Mouse (Mus musculus) liver, embryonic 15.5 days (tissue): ENCODE data around the gene Olfr504. TPM values are rescaled to one million over a fixed set of nuclear protein-coding genes. Genes with fewer than 3 reads are reported as not detected.
"Not testable (repeated sequence)": the region's sequence is repeated elsewhere in the genome, so short reads cannot be mapped to it uniquely, and the experiment has no call there.

Experiments
- ATAC-seq: fragments of 200-750 bp; cut with Nextera tagmentation; 2 replicates; pipeline ENCODE4 v1.8.0; 2017; ENCODE audit warnings: moderate number of reproducible peaks, mild to moderate bottlenecking, moderate library complexity; ENCODE audit not compliant: insufficient read depth
- H3K27ac ChIP-seq: fragments of 300-500 bp; sonication (generic); replicated peaks from 2 replicates; pipeline ENCODE4 v1.5.1; 2015; ENCODE audit warnings: mild to moderate bottlenecking, inconsistent platforms
- H3K27me3 ChIP-seq: fragments of 300-500 bp; sonication (generic); 2 replicates; pipeline ENCODE4 v1.6.1; 2015; ENCODE audit warnings: mild to moderate bottlenecking, inconsistent platforms
- H3K36me3 ChIP-seq: fragments of 300-500 bp; sonication (generic); replicated peaks from 2 replicates; pipeline ENCODE4 v1.6.1; 2015; ENCODE audit warnings: moderate library complexity, mild to moderate bottlenecking, inconsistent platforms
- H3K4me1 ChIP-seq: fragments of 300-500 bp; sonication (generic); replicated peaks from 2 replicates; pipeline ENCODE4 v1.6.1; 2015; ENCODE audit warnings: inconsistent platforms
- H3K4me2 ChIP-seq: fragments of 300-500 bp; sonication (generic); 2 replicates; pipeline ENCODE4 v1.6.1; 2015; ENCODE audit warnings: moderate library complexity, mild to moderate bottlenecking, inconsistent platforms
- H3K4me3 ChIP-seq: fragments of 300-500 bp; sonication (generic); replicated peaks from 2 replicates; pipeline ENCODE4 v1.5.1; 2015; ENCODE audit warnings: mild to moderate bottlenecking, inconsistent platforms
- H3K9ac ChIP-seq: fragments of 300-500 bp; sonication (generic); 2 replicates; pipeline ENCODE4 v1.6.1; 2015; ENCODE audit warnings: moderate library complexity, mild to moderate bottlenecking, inconsistent platforms
- H3K9me3 ChIP-seq: fragments of 300-500 bp; sonication (generic); replicated peaks from 2 replicates; pipeline ENCODE4 v1.6.1; 2016; ENCODE audit warnings: inconsistent platforms
- WGBS: fragments of 180-500 bp; shearing (Covaris S2); methylation state at CpG from one replicate; pipeline ENCODE4 v1.1.7; 2015; ENCODE audit warnings: mixed read lengths; ENCODE audit not compliant: insufficient replicate concordance; 5-methylcytosine and 5-hydroxymethylcytosine counted together
- polyA plus RNA-seq: library from polyadenylated mRNA; unstranded; fragments of >200 nt; fragmentation: Nextera tagmentation; extraction: Ambion mirVana; gene quantifications from 2 replicates; pipeline ENCODE4 v1.2.1, GENCODE M21; 2015

Olfr504 gene
- not detected in 2 replicates for polyA plus RNA-seq

GRCm38 (mm10) chr7:108565693-108566092 lies at the start of gene Olfr504:
Gene Olfr504, minus strand, starts transcription at chr7:108565793.
- 50% methylated on average over 1 of the region's 1 CpGs for WGBS
- Histone ChIP-seq H3K4me2 (no peak within 1 kb of the TSS), H3K4me3 (no peak within 1 kb of the TSS), H3K4me1 (no peaks in the 10 kb centered on the region), H3K9me3 (no peaks in the 10 kb centered on the region; the same call in 1 of the 2 replicates), H3K9ac (no peak within 1 kb of the TSS), H3K27ac (no peak within 1 kb of the TSS), H3K36me3 (no peaks in the 10 kb centered on the region), H3K27me3 (no peaks in the 10 kb centered on the region)
- ATAC-seq = no peak

- H3K4me1 ChIP-seq = no peaks in the 10 kb centered on the region
- no peak overlapping the region for H3K4me3 ChIP-seq
- no peak overlapping the region for H3K9ac ChIP-seq
- 50% methylated on average over 2 of the region's 2 CpGs for WGBS
- no peaks in the 10 kb centered on the region for H3K36me3 ChIP-seq
- H3K27me3 ChIP-seq = no peaks in the 10 kb centered on the region
- no peak overlapping the region for H3K4me2 ChIP-seq
- ATAC-seq = no peak
- H3K27ac ChIP-seq = no peak overlapping the region
- H3K9me3 ChIP-seq = no peaks in the 10 kb centered on the region
Measured at GRCm38 (mm10) chr7:108614110-108614509, 48.5 kb upstream of the Olfr504 start.

GRCm38 (mm10) chr7:108610487-108610886 lies 44.9 kb upstream of the Olfr504 start, which contains the start of gene Olfr506:
Gene Olfr506, plus strand, starts transcription at chr7:108610787.
- no peak for ATAC-seq
- Histone ChIP-seq H3K4me3 (no peak within 1 kb of the TSS), H3K36me3 (no peaks in the 10 kb centered on the region), H3K9me3 (0 out of 2 replicates have a peak, but pooled peaks cover 2% of the 10 kb centered on the region), H3K27ac (no peak within 1 kb of the TSS), H3K4me2 (no peak within 1 kb of the TSS), H3K9ac (no peak within 1 kb of the TSS), H3K27me3 (no peaks in the 10 kb centered on the region), H3K4me1 (no peaks in the 10 kb centered on the region)

- not testable (repeated sequence) for H3K4me1 ChIP-seq, ATAC-seq, H3K4me3 ChIP-seq, H3K9ac ChIP-seq, H3K27me3 ChIP-seq, H3K27ac ChIP-seq, H3K9me3 ChIP-seq, H3K36me3 ChIP-seq, H3K4me2 ChIP-seq
- WGBS = 53% methylated on average over 3 of the region's 3 CpGs
Measured at GRCm38 (mm10) chr7:108601916-108602315, 36.3 kb upstream of the Olfr504 start.

- Histone ChIP-seq H3K4me3 (no peak overlapping the region), H3K9ac (no peak overlapping the region), H3K36me3 (no peaks in the 10 kb centered on the region), H3K9me3 (no peaks in the 10 kb centered on the region), H3K4me1 (no peaks in the 10 kb centered on the region), H3K27ac (no peak overlapping the region), H3K27me3 (no peaks in the 10 kb centered on the region), H3K4me2 (no peak overlapping the region)
- WGBS = 74% methylated on average over 1 of the region's 1 CpGs
- no peak for ATAC-seq
Measured at GRCm38 (mm10) chr7:108589797-108590196, 24.2 kb upstream of the Olfr504 start.

- not testable (repeated sequence) for ATAC-seq, H3K4me1 ChIP-seq
- WGBS = 21% methylated on average over 1 of the region's 1 CpGs
Measured at GRCm38 (mm10) chr7:108544227-108544626, 21.4 kb downstream of the Olfr504 start, which contains the start of gene Olfr503. Gene Olfr503, plus strand, starts transcription at chr7:108544527.

GRCm38 (mm10) chr7:108542416-108542815 lies 23.2 kb downstream of the Olfr504 start:
- Histone ChIP-seq H3K4me3 (no peak overlapping the region), H3K9me3 (no peaks in the 10 kb centered on the region), H3K27me3 (no peaks in the 10 kb centered on the region), H3K27ac (no peak overlapping the region), H3K9ac (no peak overlapping the region), H3K36me3 (no peaks in the 10 kb centered on the region), H3K4me1 (no peaks in the 10 kb centered on the region), H3K4me2 (no peak overlapping the region)
- WGBS = 63% methylated on average over 13 of the region's 13 CpGs
- ATAC-seq = no peak

More at GRCm38 (mm10) chr7:108544227-108544626, 21.4 kb downstream of the Olfr504 start, which contains the start of gene Olfr503:
- H3K27ac ChIP-seq, H3K9ac ChIP-seq, H3K4me2 ChIP-seq, H3K4me3 ChIP-seq, H3K36me3 ChIP-seq, H3K9me3 ChIP-seq, H3K27me3 ChIP-seq: not testable (repeated sequence)

- Histone ChIP-seq H3K27me3 (no peaks in the 10 kb centered on the region), H3K27ac (no peak within 1 kb of the TSS), H3K4me3 (no peak within 1 kb of the TSS), H3K4me1 (no peaks in the 10 kb centered on the region), H3K9ac (no peak within 1 kb of the TSS), H3K9me3 (no peaks in the 10 kb centered on the region), H3K36me3 (no peaks in the 10 kb centered on the region), H3K4me2 (no peak within 1 kb of the TSS)
- ATAC-seq = no peak
- 31% methylated on average over 1 of the region's 1 CpGs for WGBS
Measured at GRCm38 (mm10) chr7:108524965-108525364, 40.6 kb downstream of the Olfr504 start, which contains the start of gene Olfr502. Gene Olfr502, minus strand, starts transcription at chr7:108525065.

Other genes with a start within 250 kb of the Olfr504 start
- not detected in 2 replicates for gene Olfr492, start 242.1 kb downstream of the Olfr504 start, polyA plus RNA-seq
- gene Olfr493, start 218.8 kb downstream of the Olfr504 start, polyA plus RNA-seq = not detected in 2 replicates
- gene Olfr494, start 200.5 kb downstream of the Olfr504 start, polyA plus RNA-seq = not detected in 2 replicates
- not detected in 2 replicates for gene Olfr495, start 172.6 kb downstream of the Olfr504 start, polyA plus RNA-seq
- not detected in 2 replicates for gene Olfr497, start 145.4 kb downstream of the Olfr504 start, polyA plus RNA-seq
- not detected in 2 replicates for gene Olfr498, start 100.5 kb downstream of the Olfr504 start, polyA plus RNA-seq
- not detected in 2 replicates for gene Olfr502, start 40.7 kb downstream of the Olfr504 start, polyA plus RNA-seq
- not detected in 2 replicates for gene Olfr503, start 21.3 kb downstream of the Olfr504 start, polyA plus RNA-seq
- gene Olfr506, start 45.0 kb upstream of the Olfr504 start, polyA plus RNA-seq = not detected in 2 replicates
- gene Olfr507, start 56.0 kb upstream of the Olfr504 start, polyA plus RNA-seq = not detected in 2 replicates
- gene Olfr508, start 64.2 kb upstream of the Olfr504 start, polyA plus RNA-seq = not detected in 2 replicates
- gene Olfr509, start 86.1 kb upstream of the Olfr504 start, polyA plus RNA-seq = not detected in 2 replicates
- not detected in 2 replicates for gene Olfr510, start 100.6 kb upstream of the Olfr504 start, polyA plus RNA-seq
- not detected in 2 replicates for gene Olfr512, start 147.5 kb upstream of the Olfr504 start, polyA plus RNA-seq
- gene Olfr513, start 185.2 kb upstream of the Olfr504 start, polyA plus RNA-seq = not detected in 2 replicates